Mouse (Mus musculus) urinary bladder, postnatal 4 days (tissue): Measurements from ENCODE around the gene 1700008P02Rik.
"Not testable (repeated sequence)": the region's sequence is repeated elsewhere in the genome, so short reads cannot be mapped to it uniquely, and the experiment has no call there.

Source experiments
- DNase-seq, 2 experiments: peaks; one replicate each; pipeline ENCODE4 v3.0.0; 2021 to 2022; ENCODE audit warnings: low spot score in 2 of 2

1700008P02Rik gene

GRCm38 (mm10) chr3:6620343-6620742 is at the start of gene 1700008P02Rik:
1700008P02Rik (minus strand) TSS chr3:6620443.
- DNase-seq, result no peak

- no peak for DNase-seq
These were observed 29.2 kb upstream of the 1700008P02Rik start for GRCm38 (mm10) chr3:6649411-6649810.

- not testable (repeated sequence) for DNase-seq
These were observed 17.9 kb upstream of the 1700008P02Rik start for GRCm38 (mm10) chr3:6638151-6638550.

- no peak for DNase-seq
These were observed 14.0 kb upstream of the 1700008P02Rik start for GRCm38 (mm10) chr3:6634256-6634655.

GRCm38 (mm10) chr3:6617881-6618280 is 2.4 kb downstream of the 1700008P02Rik start:
- DNase-seq, result no peak
